Mouse (Mus musculus): ENCODE measurements at regions not wholly inside any gene's neighbourhood (a gene's known extent, or its start where the extent isn't known, plus 50 kb on each side); places are given as distances from the start of the nearest gene placed in this dataset.

- no peak for TF ChIP-seq CTCF (IDR thresholded peaks at IDR 0.05; ENCODE audit: low read depth)
- TF ChIP-seq EP300 (optimal IDR thresholded peaks at IDR 0.05): no peak
Observed at GRCm38 (mm10) chr1:186314180-186314579, 197.1 kb upstream of the Lyplal1 start.
